Mouse (Mus musculus) heart, embryonic 13.5 days (tissue): ENCODE data around the gene Scaf1. TPM values are rescaled to one million over a fixed set of nuclear protein-coding genes. Genes with fewer than 3 reads are reported as not detected.

Experiments used
- microRNA-seq: library from miRNA; unstranded; fragments of <30 nt; microRNA quantifications from one replicate; pipeline ENCODE4, GENCODE M21; 2016
- polyA plus RNA-seq: library from polyadenylated mRNA; unstranded; fragments of >200 nt; fragmentation: Nextera tagmentation; extraction: Ambion mirVana; gene quantifications from 2 replicates; pipeline ENCODE4 v1.2.1, GENCODE M21; 2015

The Scaf1 gene
- polyA plus RNA-seq, 1 experiment from 2014 or later: 27.1 TPM

Small RNA genes within 50 kb of the gene (microRNA-seq; reads per million reads assigned to microRNA genes)
- gene Mir7054: not detected

Other genes with a start within 250 kb of the Scaf1 start
- gene Nup62, start 200.3 kb downstream of the Scaf1 start, polyA plus RNA-seq: 77.5 and 80.3 TPM in 2 replicates
- 0.51 and 0.70 TPM in 2 replicates for gene Il4i1, start 200.0 kb downstream of the Scaf1 start, polyA plus RNA-seq
- gene Atf5, start 199.7 kb downstream of the Scaf1 start, polyA plus RNA-seq: 2.4 and 2.7 TPM in 2 replicates
- 96.5 and 101 TPM in 2 replicates for gene Akt1s1, start 167.4 kb downstream of the Scaf1 start, polyA plus RNA-seq
- 56.1 and 57.0 TPM in 2 replicates for gene Tbc1d17, start 167.3 kb downstream of the Scaf1 start, polyA plus RNA-seq
- 24.0 and 24.3 TPM in 2 replicates for gene Pnkp, start 159.2 kb downstream of the Scaf1 start, polyA plus RNA-seq
- gene Ptov1, start 146.6 kb downstream of the Scaf1 start, polyA plus RNA-seq: 256 and 266 TPM in 2 replicates
- 72.6 and 73.1 TPM in 2 replicates for gene Med25, start 123.7 kb downstream of the Scaf1 start, polyA plus RNA-seq
- gene Fuz, start 120.3 kb downstream of the Scaf1 start, polyA plus RNA-seq: 13.6 and 14.6 TPM in 2 replicates
- gene Ap2a1, start 86.9 kb downstream of the Scaf1 start, polyA plus RNA-seq: 55.5 and 56.8 TPM in 2 replicates
- 0.11 and 0.14 TPM in 2 replicates for gene Tsks, start 73.2 kb downstream of the Scaf1 start, polyA plus RNA-seq
- 9.8 and 10.3 TPM in 2 replicates for gene Cpt1c, start 41.5 kb downstream of the Scaf1 start, polyA plus RNA-seq
- gene Prmt1, start 29.8 kb downstream of the Scaf1 start, polyA plus RNA-seq: 438 and 486 TPM in 2 replicates
- gene Irf3, start 18.7 kb downstream of the Scaf1 start, polyA plus RNA-seq: 63.6 and 68.1 TPM in 2 replicates
- gene Bcl2l12, start 17.7 kb downstream of the Scaf1 start, polyA plus RNA-seq: 36.0 and 36.3 TPM in 2 replicates
- 71.6 and 82.6 TPM in 2 replicates for gene Rras, start 1.6 kb upstream of the Scaf1 start, polyA plus RNA-seq
- 6.8 and 7.1 TPM in 2 replicates for gene Prr12, start 36.5 kb upstream of the Scaf1 start, polyA plus RNA-seq
- 46.6 and 49.6 TPM in 2 replicates for gene Nosip, start 46.1 kb upstream of the Scaf1 start, polyA plus RNA-seq
- gene Prrg2, start 46.3 kb upstream of the Scaf1 start, polyA plus RNA-seq: 12.5 and 13.6 TPM in 2 replicates
- gene Rcn3, start 75.9 kb upstream of the Scaf1 start, polyA plus RNA-seq: 271 and 277 TPM in 2 replicates
- gene Fcgrt, start 87.5 kb upstream of the Scaf1 start, polyA plus RNA-seq: 38.0 and 38.1 TPM in 2 replicates
- gene Rps11, start 108.1 kb upstream of the Scaf1 start, polyA plus RNA-seq: 982 and 1,095 TPM in 2 replicates
- gene Rpl13a, start 112.4 kb upstream of the Scaf1 start, polyA plus RNA-seq: 688 and 785 TPM in 2 replicates
- 0.17 TPM in 1 of 2 replicates, not detected in the other for gene Gm45713, start 119.9 kb upstream of the Scaf1 start, polyA plus RNA-seq
- gene Flt3l, start 120.1 kb upstream of the Scaf1 start, polyA plus RNA-seq: 0.88 and 1.0 TPM in 2 replicates
- gene Pih1d1, start 137.9 kb upstream of the Scaf1 start, polyA plus RNA-seq: 82.2 and 89.3 TPM in 2 replicates
- gene Aldh16a1, start 138.2 kb upstream of the Scaf1 start, polyA plus RNA-seq: 31.8 and 33.4 TPM in 2 replicates
- 2.9 and 3.6 TPM in 2 replicates for gene Slc17a7, start 147.6 kb upstream of the Scaf1 start, polyA plus RNA-seq
- gene Gfy, start 163.2 kb upstream of the Scaf1 start, polyA plus RNA-seq: not detected in 2 replicates
- gene Pth2, start 164.6 kb upstream of the Scaf1 start, polyA plus RNA-seq: not detected in 2 replicates
- gene Ccdc155, start 188.5 kb upstream of the Scaf1 start, polyA plus RNA-seq: 0.51 and 0.74 TPM in 2 replicates
- gene Dkkl1, start 195.8 kb upstream of the Scaf1 start, polyA plus RNA-seq: 1.5 and 1.7 TPM in 2 replicates
- 127 and 139 TPM in 2 replicates for gene Tead2, start 199.4 kb upstream of the Scaf1 start, polyA plus RNA-seq
- gene Cd37, start 222.8 kb upstream of the Scaf1 start, polyA plus RNA-seq: 1.7 and 2.4 TPM in 2 replicates
- 0.27 and 0.41 TPM in 2 replicates for gene Slc6a16, start 224.7 kb upstream of the Scaf1 start, polyA plus RNA-seq